Mouse (Mus musculus): ENCODE data around the gene Adh6a. TPM values are rescaled to one million over a fixed set of nuclear protein-coding genes. Genes with fewer than 3 reads are reported as not detected.

Adh6a gene
- polyA plus RNA-seq, 1 experiment from 2014 or later: not detected

GRCm38 (mm10) chr3:138335566-138335965 is 22.5 kb downstream of the Adh6a start:
- no peaks in the 10 kb centered on the region for H3K36me3 ChIP-seq (ENCODE audit: control insufficient read depth, insufficient read depth)
- H3K27me3 ChIP-seq (ENCODE audit: control insufficient read depth, insufficient read depth, low read depth, low read length): no peaks in the 10 kb centered on the region
- no peak overlapping the region for H3K27ac ChIP-seq (ENCODE audit: low read length)
- no peak overlapping the region for H3K9ac ChIP-seq (ENCODE audit: low read depth, low read length)
- no peak overlapping the region for H3K4me3 ChIP-seq (ENCODE audit: low read depth, low read length)
- no peak overlapping the region for H3K4me2 ChIP-seq (ENCODE audit: low read depth, low read length)
- ATAC-seq (ENCODE audit: low read depth): no peak
- H3K9me3 ChIP-seq (replicated peaks; ENCODE audit: control insufficient read depth, low read length): no peaks in the 10 kb centered on the region
- no peaks in the 10 kb centered on the region for H3K4me1 ChIP-seq (ENCODE audit: control insufficient read depth, low read depth, low read length)
- WGBS (ENCODE audit: insufficient replicate concordance): 59% methylated on average over 1 of the region's 1 CpGs

- Histone ChIP-seq H3K9me3 (replicated peaks; ENCODE audit: control insufficient read depth, low read length) (no peaks in the 10 kb centered on the region), H3K9ac (ENCODE audit: low read depth, low read length) (no peak overlapping the region), H3K4me3 (ENCODE audit: low read depth, low read length) (no peak overlapping the region), H3K36me3 (ENCODE audit: control insufficient read depth, insufficient read depth) (no peaks in the 10 kb centered on the region), H3K4me1 (ENCODE audit: control insufficient read depth, low read depth, low read length) (no peaks in the 10 kb centered on the region), H3K27me3 (ENCODE audit: control insufficient read depth, insufficient read depth, low read depth, low read length) (no peaks in the 10 kb centered on the region), H3K27ac (ENCODE audit: low read length) (no peak overlapping the region), H3K4me2 (ENCODE audit: low read depth, low read length) (no peak overlapping the region)
- WGBS (ENCODE audit: insufficient replicate concordance): 34% methylated on average over 3 of the region's 3 CpGs
- ATAC-seq (ENCODE audit: low read depth): peak; percentile 50
Measured at GRCm38 (mm10) chr3:138336104-138336754, 23.1 kb downstream of the Adh6a start.

- Histone ChIP-seq H3K27me3 (ENCODE audit: control insufficient read depth, insufficient read depth, low read depth, low read length) (no peaks in the 10 kb centered on the region), H3K4me3 (ENCODE audit: low read depth, low read length) (no peak within 1 kb of the TSS), H3K4me2 (ENCODE audit: low read depth, low read length) (no peak within 1 kb of the TSS), H3K9ac (ENCODE audit: low read depth, low read length) (no peak within 1 kb of the TSS), H3K27ac (ENCODE audit: low read length) (no peak within 1 kb of the TSS), H3K36me3 (ENCODE audit: control insufficient read depth, insufficient read depth) (no peaks in the 10 kb centered on the region), H3K4me1 (ENCODE audit: control insufficient read depth, low read depth, low read length) (no peaks in the 10 kb centered on the region), H3K9me3 (replicated peaks; ENCODE audit: control insufficient read depth, low read length) (no peaks in the 10 kb centered on the region)
- WGBS (ENCODE audit: insufficient replicate concordance): 50% methylated on average over 14 of the region's 14 CpGs
- ATAC-seq (ENCODE audit: low read depth): no peak
Measured at GRCm38 (mm10) chr3:138341471-138341870, 28.4 kb downstream of the Adh6a start, which contains the start of gene Adh6b. TSS of gene Adh6b (plus strand) at chr3:138341775.

- 20% methylated on average over 3 of the region's 3 CpGs for WGBS (ENCODE audit: insufficient replicate concordance)
- Histone ChIP-seq H3K9ac (ENCODE audit: low read depth, low read length) (no peak overlapping the region), H3K36me3 (ENCODE audit: control insufficient read depth, insufficient read depth) (no peaks in the 10 kb centered on the region), H3K4me2 (ENCODE audit: low read depth, low read length) (no peak overlapping the region), H3K4me1 (ENCODE audit: control insufficient read depth, low read depth, low read length) (no peaks in the 10 kb centered on the region; the same call in 1 of the 2 replicates), H3K27ac (ENCODE audit: low read length) (no peak overlapping the region), H3K9me3 (replicated peaks; ENCODE audit: control insufficient read depth, low read length) (no peaks in the 10 kb centered on the region), H3K27me3 (ENCODE audit: control insufficient read depth, insufficient read depth, low read depth, low read length) (no peaks in the 10 kb centered on the region), H3K4me3 (ENCODE audit: low read depth, low read length) (no peak overlapping the region)
- no peak for ATAC-seq (ENCODE audit: low read depth)
Measured at GRCm38 (mm10) chr3:138347041-138347440, 34.0 kb downstream of the Adh6a start.

- Histone ChIP-seq H3K4me1 (ENCODE audit: control insufficient read depth, low read depth, low read length) (no peaks in the 10 kb centered on the region; the same call in 1 of the 2 replicates), H3K27me3 (ENCODE audit: control insufficient read depth, insufficient read depth, low read depth, low read length) (no peaks in the 10 kb centered on the region), H3K27ac (ENCODE audit: low read length) (no peak overlapping the region), H3K9me3 (replicated peaks; ENCODE audit: control insufficient read depth, low read length) (no peaks in the 10 kb centered on the region), H3K9ac (ENCODE audit: low read depth, low read length) (no peak overlapping the region), H3K4me2 (ENCODE audit: low read depth, low read length) (no peak overlapping the region), H3K4me3 (ENCODE audit: low read depth, low read length) (no peak overlapping the region), H3K36me3 (ENCODE audit: control insufficient read depth, insufficient read depth) (no peaks in the 10 kb centered on the region)
- 77% methylated on average over 11 of the region's 11 CpGs for WGBS (ENCODE audit: insufficient replicate concordance)
- no peak for ATAC-seq (ENCODE audit: low read depth)
Measured at GRCm38 (mm10) chr3:138352012-138352809, 39.1 kb downstream of the Adh6a start.

GRCm38 (mm10) chr3:138358856-138359255 is 45.8 kb downstream of the Adh6a start:
- ATAC-seq (ENCODE audit: low read depth): no peak

GRCm38 (mm10) chr3:138360721-138361120 is 47.6 kb downstream of the Adh6a start:
- Histone ChIP-seq H3K27me3 (ENCODE audit: control insufficient read depth, insufficient read depth, low read depth, low read length) (no peaks in the 10 kb centered on the region), H3K4me1 (ENCODE audit: control insufficient read depth, low read depth, low read length) (no peaks in the 10 kb centered on the region; the same call in 1 of the 2 replicates), H3K4me2 (ENCODE audit: low read depth, low read length) (no peak overlapping the region), H3K36me3 (ENCODE audit: control insufficient read depth, insufficient read depth) (no peaks in the 10 kb centered on the region), H3K27ac (ENCODE audit: low read length) (no peak overlapping the region), H3K9me3 (replicated peaks; ENCODE audit: control insufficient read depth, low read length) (no peaks in the 10 kb centered on the region), H3K4me3 (ENCODE audit: low read depth, low read length) (no peak overlapping the region), H3K9ac (ENCODE audit: low read depth, low read length) (no peak overlapping the region)
- ATAC-seq (ENCODE audit: low read depth): no peak
- 50% methylated on average over 4 of the region's 4 CpGs for WGBS (ENCODE audit: insufficient replicate concordance)

More at GRCm38 (mm10) chr3:138358856-138359255, 45.8 kb downstream of the Adh6a start:
- no peak overlapping the region for H3K4me3 ChIP-seq (ENCODE audit: low read depth, low read length)
- no peak overlapping the region for H3K4me2 ChIP-seq (ENCODE audit: low read depth, low read length)
- no peak overlapping the region for H3K27ac ChIP-seq (ENCODE audit: low read length)
- H3K27me3 ChIP-seq (ENCODE audit: control insufficient read depth, insufficient read depth, low read depth, low read length): no peaks in the 10 kb centered on the region
- no peaks in the 10 kb centered on the region for H3K9me3 ChIP-seq (replicated peaks; ENCODE audit: control insufficient read depth, low read length)
- 64% methylated on average over 7 of the region's 7 CpGs for WGBS (ENCODE audit: insufficient replicate concordance)
- no peaks in the 10 kb centered on the region; the same call in 1 of the 2 replicates for H3K4me1 ChIP-seq (ENCODE audit: control insufficient read depth, low read depth, low read length)
- no peak overlapping the region for H3K9ac ChIP-seq (ENCODE audit: low read depth, low read length)
- no peaks in the 10 kb centered on the region for H3K36me3 ChIP-seq (ENCODE audit: control insufficient read depth, insufficient read depth)

- H3K4me3 ChIP-seq (ENCODE audit: low read depth, low read length): no peak overlapping the region
- no peaks in the 10 kb centered on the region for H3K9me3 ChIP-seq (replicated peaks; ENCODE audit: control insufficient read depth, low read length)
- no peak overlapping the region for H3K9ac ChIP-seq (ENCODE audit: low read depth, low read length)
- 57% methylated on average over 2 of the region's 2 CpGs for WGBS (ENCODE audit: insufficient replicate concordance)
- no peaks in the 10 kb centered on the region for H3K36me3 ChIP-seq (ENCODE audit: control insufficient read depth, insufficient read depth)
- H3K4me2 ChIP-seq (ENCODE audit: low read depth, low read length): no peak overlapping the region
- H3K27me3 ChIP-seq (ENCODE audit: control insufficient read depth, insufficient read depth, low read depth, low read length): no peaks in the 10 kb centered on the region
- no peaks in the 10 kb centered on the region; the same call in 1 of the 2 replicates for H3K4me1 ChIP-seq (ENCODE audit: control insufficient read depth, low read depth, low read length)
- no peak overlapping the region for H3K27ac ChIP-seq (ENCODE audit: low read length)
- ATAC-seq (ENCODE audit: low read depth): peak; percentile 60; the same call in 1 of the 2 replicates
Measured at GRCm38 (mm10) chr3:138362920-138363319, 49.8 kb downstream of the Adh6a start.

- no peaks in the 10 kb centered on the region for H3K9me3 ChIP-seq (replicated peaks; ENCODE audit: control insufficient read depth, low read length)
- H3K36me3 ChIP-seq (ENCODE audit: control insufficient read depth, insufficient read depth): no peaks in the 10 kb centered on the region
- H3K27ac ChIP-seq (ENCODE audit: low read length): no peak overlapping the region
- H3K27me3 ChIP-seq (ENCODE audit: control insufficient read depth, insufficient read depth, low read depth, low read length): no peaks in the 10 kb centered on the region
- H3K4me2 ChIP-seq (ENCODE audit: low read depth, low read length): no peak overlapping the region
- WGBS (ENCODE audit: insufficient replicate concordance): 54% methylated on average over 2 of the region's 2 CpGs
- H3K4me3 ChIP-seq (ENCODE audit: low read depth, low read length): no peak overlapping the region
- H3K9ac ChIP-seq (ENCODE audit: low read depth, low read length): no peak overlapping the region
- no peaks in the 10 kb centered on the region for H3K4me1 ChIP-seq (ENCODE audit: control insufficient read depth, low read depth, low read length)
- no peak for ATAC-seq (ENCODE audit: low read depth)
Measured at GRCm38 (mm10) chr3:138366181-138366580, 53.1 kb downstream of the Adh6a start.
